Mouse (Mus musculus): ENCODE results near the gene Slc38a7. TPM values are rescaled to one million over a fixed set of nuclear protein-coding genes. Genes with fewer than 3 reads are reported as not detected.

Slc38a7 gene
- polyA plus RNA-seq, 1 experiment, result 0.12 TPM

- Histone ChIP-seq H3K4me1 (ENCODE audit: control insufficient read depth) (peaks cover 2% of the 10 kb centered on the region; the same call in 1 of the 2 replicates), H3K27me3 (ENCODE audit: control insufficient read depth) (no peaks in the 10 kb centered on the region), H3K4me3 (replicated peaks) (no peak overlapping the region), H3K9me3 (ENCODE audit: control insufficient read depth, low read length) (no peaks in the 10 kb centered on the region), H3K36me3 (ENCODE audit: control insufficient read depth) (no peaks in the 10 kb centered on the region)
- TF ChIP-seq TAL1 (IDR thresholded peaks at IDR 0.05; ENCODE audit: low read length) (no peak), GATA1 (IDR thresholded peaks at IDR 0.05; ENCODE audit: low read length) (no peak)
Measured at GRCm38 (mm10) chr8:95818211-95818610, 35.1 kb downstream of the Slc38a7 start.

DNA sequence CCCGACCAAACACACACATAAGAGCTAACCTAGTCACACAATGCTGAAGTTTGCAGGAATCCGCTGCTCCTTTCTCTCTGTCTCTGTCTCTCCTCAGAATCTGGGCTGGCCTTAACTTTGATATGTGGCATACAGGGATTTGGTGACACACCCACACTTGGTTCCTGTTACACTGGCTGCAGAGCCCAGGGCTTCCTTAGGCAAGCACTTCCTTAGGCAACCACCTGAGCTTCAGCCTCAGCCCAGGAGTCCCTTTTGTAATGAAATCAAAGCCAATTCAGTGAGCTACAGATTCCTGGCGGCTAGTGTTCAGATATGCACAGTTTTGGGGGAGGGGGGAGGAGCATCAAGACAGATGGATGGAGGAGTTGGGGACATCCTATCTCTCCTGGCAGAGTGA is 35.7 kb downstream of the Slc38a7 start:
- H3K4me3 ChIP-seq (replicated peaks), result no peak overlapping the region
- no peaks in the 10 kb centered on the region for H3K9me3 ChIP-seq (ENCODE audit: control insufficient read depth, low read length)
- H3K4me1 ChIP-seq (ENCODE audit: control insufficient read depth), result peaks cover 2% of the 10 kb centered on the region; the same call in 1 of the 2 replicates
- no peak for TF ChIP-seq GATA1 (IDR thresholded peaks at IDR 0.05; ENCODE audit: low read length)
- TF ChIP-seq TAL1 (IDR thresholded peaks at IDR 0.05; ENCODE audit: low read length), result no peak
- H3K36me3 ChIP-seq (ENCODE audit: control insufficient read depth), result no peaks in the 10 kb centered on the region
- no peaks in the 10 kb centered on the region for H3K27me3 ChIP-seq (ENCODE audit: control insufficient read depth)

GRCm38 (mm10) chr8:95816044-95816708 is 37.2 kb downstream of the Slc38a7 start:
- no peaks in the 10 kb centered on the region for H3K27me3 ChIP-seq (ENCODE audit: control insufficient read depth)
- no peaks in the 10 kb centered on the region for H3K36me3 ChIP-seq (ENCODE audit: control insufficient read depth)
- H3K4me1 ChIP-seq (ENCODE audit: control insufficient read depth), result peaks cover 2% of the 10 kb centered on the region; the same call in 1 of the 2 replicates
- no peak overlapping the region for H3K4me3 ChIP-seq (replicated peaks)
- TF ChIP-seq TAL1 (IDR thresholded peaks at IDR 0.05; ENCODE audit: low read length) (no peak), GATA1 (IDR thresholded peaks at IDR 0.05; ENCODE audit: low read length) (no peak)
- no peaks in the 10 kb centered on the region for H3K9me3 ChIP-seq (ENCODE audit: control insufficient read depth, low read length)

GRCm38 (mm10) chr8:95810184-95810591 is 43.2 kb downstream of the Slc38a7 start:
- Histone ChIP-seq H3K36me3 (ENCODE audit: control insufficient read depth) (peaks cover 6% of the 10 kb centered on the region), H3K4me3 (replicated peaks) (no peak overlapping the region), H3K9me3 (ENCODE audit: control insufficient read depth, low read length) (no peaks in the 10 kb centered on the region), H3K4me1 (ENCODE audit: control insufficient read depth) (peaks cover 25% of the 10 kb centered on the region), H3K27me3 (ENCODE audit: control insufficient read depth) (no peaks in the 10 kb centered on the region)
- no peak for TF ChIP-seq TAL1 (IDR thresholded peaks at IDR 0.05; ENCODE audit: low read length)
- no peak for TF ChIP-seq GATA1 (IDR thresholded peaks at IDR 0.05; ENCODE audit: low read length)

DNA sequence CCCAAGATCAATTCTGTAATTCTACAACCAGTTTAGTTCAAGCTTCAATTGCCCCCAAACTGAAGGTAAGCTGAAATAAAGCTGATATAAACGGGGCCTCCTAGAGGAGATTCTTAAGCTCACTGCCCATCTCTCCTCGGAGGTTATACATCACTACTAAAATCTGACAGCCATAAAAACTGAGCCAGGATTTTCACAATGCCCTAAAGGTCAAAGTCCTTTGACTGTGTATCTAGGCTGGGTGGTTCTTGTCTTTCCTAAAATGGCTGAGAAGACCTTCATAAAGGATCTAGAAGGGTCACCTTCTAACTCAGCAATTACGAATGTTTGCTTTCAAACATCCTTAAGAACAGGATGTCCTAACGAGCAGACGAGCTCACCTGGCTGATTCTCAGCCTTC is 44.2 kb downstream of the Slc38a7 start:
- no peaks in the 10 kb centered on the region for H3K27me3 ChIP-seq (ENCODE audit: control insufficient read depth)
- peaks cover 16% of the 10 kb centered on the region for H3K36me3 ChIP-seq (ENCODE audit: control insufficient read depth)
- peaks cover 33% of the 10 kb centered on the region for H3K4me1 ChIP-seq (ENCODE audit: control insufficient read depth)
- H3K9me3 ChIP-seq (ENCODE audit: control insufficient read depth, low read length), result no peaks in the 10 kb centered on the region
- H3K4me3 ChIP-seq (replicated peaks), result no peak overlapping the region
- TF ChIP-seq GATA1 (IDR thresholded peaks at IDR 0.05; ENCODE audit: low read length) (no peak), TAL1 (IDR thresholded peaks at IDR 0.05; ENCODE audit: low read length) (no peak)

GRCm38 (mm10) chr8:95808631-95809030 is 44.7 kb downstream of the Slc38a7 start:
- Histone ChIP-seq H3K4me3 (replicated peaks) (peak overlapping the region; percentile 98), H3K27me3 (ENCODE audit: control insufficient read depth) (no peaks in the 10 kb centered on the region), H3K36me3 (ENCODE audit: control insufficient read depth) (peaks cover 20% of the 10 kb centered on the region), H3K4me1 (ENCODE audit: control insufficient read depth) (peaks cover 33% of the 10 kb centered on the region), H3K9me3 (ENCODE audit: control insufficient read depth, low read length) (no peaks in the 10 kb centered on the region)
- TF ChIP-seq GATA1 (IDR thresholded peaks at IDR 0.05; ENCODE audit: low read length), result no peak

GRCm38 (mm10) chr8:95807861-95808260 is 45.5 kb downstream of the Slc38a7 start:
- H3K27me3 ChIP-seq (ENCODE audit: control insufficient read depth), result no peaks in the 10 kb centered on the region
- H3K9me3 ChIP-seq (ENCODE audit: control insufficient read depth, low read length), result no peaks in the 10 kb centered on the region
- TF ChIP-seq GATA1 (IDR thresholded peaks at IDR 0.05; ENCODE audit: low read length) (no peak), TAL1 (IDR thresholded peaks at IDR 0.05; ENCODE audit: low read length) (no peak)
- peaks cover 37% of the 10 kb centered on the region for H3K4me1 ChIP-seq (ENCODE audit: control insufficient read depth)
- peaks cover 26% of the 10 kb centered on the region for H3K36me3 ChIP-seq (ENCODE audit: control insufficient read depth)
- peak overlapping the region; percentile 98 for H3K4me3 ChIP-seq (replicated peaks)

GRCm38 (mm10) chr8:95807331-95807843 is 46.0 kb downstream of the Slc38a7 start, which contains the start of gene Cnot1:
Gene Cnot1 (minus strand): TSS chr8:95807464.
- peak within 1 kb of the TSS; percentile 98 for H3K4me3 ChIP-seq (replicated peaks)
- TF ChIP-seq TAL1 (IDR thresholded peaks at IDR 0.05; ENCODE audit: low read length) (no peak), GATA1 (IDR thresholded peaks at IDR 0.05; ENCODE audit: low read length) (no peak)
- peaks cover 30% of the 10 kb centered on the region for H3K36me3 ChIP-seq (ENCODE audit: control insufficient read depth)
- H3K27me3 ChIP-seq (ENCODE audit: control insufficient read depth), result no peaks in the 10 kb centered on the region
- no peaks in the 10 kb centered on the region for H3K9me3 ChIP-seq (ENCODE audit: control insufficient read depth, low read length)
- H3K4me1 ChIP-seq (ENCODE audit: control insufficient read depth), result peaks cover 42% of the 10 kb centered on the region

GRCm38 (mm10) chr8:95806461-95807191 is 46.7 kb downstream of the Slc38a7 start:
- Histone ChIP-seq H3K4me3 (replicated peaks) (peak overlapping the region; percentile 98), H3K4me1 (ENCODE audit: control insufficient read depth) (peaks cover 50% of the 10 kb centered on the region), H3K9me3 (ENCODE audit: control insufficient read depth, low read length) (no peaks in the 10 kb centered on the region), H3K36me3 (ENCODE audit: control insufficient read depth) (peaks cover 38% of the 10 kb centered on the region), H3K27me3 (ENCODE audit: control insufficient read depth) (no peaks in the 10 kb centered on the region)
- TF ChIP-seq TAL1 (IDR thresholded peaks at IDR 0.05; ENCODE audit: low read length) (no peak), GATA1 (IDR thresholded peaks at IDR 0.05; ENCODE audit: low read length) (no peak)

All from erythroblast, embryonic 14.5 days (primary cell).